Mouse (Mus musculus) hematopoietic stem cell, adult 5-6 weeks (primary cell): ENCODE measurements at regions not wholly inside any gene's neighbourhood (a gene's known extent, or its start where the extent isn't known, plus 50 kb on each side); places are given as distances from the start of the nearest gene placed in this dataset.

Source experiments
- ATAC-seq, 2 experiments: fragments of 125-278 bp in 1 of 2; replicated peaks in 1 of 2; 2 replicates each; pipeline ENCODE4 v1.8.0; 2016 to 2017; ENCODE audit warnings: inconsistent platforms in 2 of 2, mild to moderate bottlenecking in 2 of 2, moderate number of reproducible peaks in 2 of 2, low read depth in 1 of 2, moderate TSS enrichment in 1 of 2; ENCODE audit not compliant: low FRiP score in 2 of 2, poor library complexity in 2 of 2, severe bottlenecking in 2 of 2, insufficient read depth in 1 of 2, low TSS enrichment in 1 of 2

- no peak for ATAC-seq
Observed at GRCm38 (mm10) chr11:43370025-43370424, 56.0 kb downstream of the Pttg1 start.

GRCm38 (mm10) chr11:43368346-43368745, 57.7 kb downstream of the Pttg1 start:
- ATAC-seq = no peak

- peak; percentile 66 to 70 for ATAC-seq
Observed at GRCm38 (mm10) chr11:43361858-43362257, 64.2 kb downstream of the Pttg1 start.

- ATAC-seq = peak; percentile 91 to 95
Observed at GRCm38 (mm10) chr11:43358390-43359291, 67.4 kb downstream of the Pttg1 start.

- ATAC-seq = peak; percentile 54 to 61; a peak in 3 of 4 replicates
Observed at GRCm38 (mm10) chr11:43353602-43354001, 72.4 kb downstream of the Pttg1 start.

GRCm38 (mm10) chr11:43353030-43353429, 73.0 kb downstream of the Pttg1 start:
- peak in 1 of 2 experiments; percentile 38; a peak in 1 of 4 replicates for ATAC-seq

- ATAC-seq = peak; percentile 8 to 47; a peak in 1 of 4 replicates
Observed at GRCm38 (mm10) chr11:43351818-43352217, 74.2 kb downstream of the Pttg1 start.

GRCm38 (mm10) chr11:43351348-43351747, 74.7 kb downstream of the Pttg1 start:
- ATAC-seq = no peak

- ATAC-seq = no peak
Observed at GRCm38 (mm10) chr11:43350242-43350641, 75.8 kb downstream of the Pttg1 start.

- no peak for ATAC-seq
Observed at GRCm38 (mm10) chr11:43349564-43349963, 76.5 kb downstream of the Pttg1 start.

GRCm38 (mm10) chr11:43348571-43348970, 77.5 kb downstream of the Pttg1 start:
- peak; percentile 43 to 67; a peak in 3 of 4 replicates for ATAC-seq

- no peak for ATAC-seq
Observed at GRCm38 (mm10) chr11:43346489-43346888, 79.6 kb downstream of the Pttg1 start.

- no peak; a peak in 1 of 4 replicates for ATAC-seq
Observed at GRCm38 (mm10) chr11:43344767-43345561, 81.1 kb downstream of the Pttg1 start.

- ATAC-seq = no peak
Observed at GRCm38 (mm10) chr11:43343574-43343973, 82.5 kb downstream of the Pttg1 start.

- ATAC-seq = no peak
Observed at GRCm38 (mm10) chr11:43338377-43338993, 87.6 kb downstream of the Pttg1 start.

- ATAC-seq = no peak
Observed at GRCm38 (mm10) chr11:43335668-43336265, 90.3 kb downstream of the Pttg1 start.

GRCm38 (mm10) chr11:43333547-43333946, 92.5 kb downstream of the Pttg1 start:
- ATAC-seq = no peak
